In genomic region chr14:115342597-115342996, GRCm38 (mm10) we compare ENCODE assay signal across 30 mouse cellular contexts.
"Had no signal": no experiment of that assay in that cellular context is flagged by ENCODE, and none has a peak within 500 bp of the region (broad histone marks: within the 10 kb centered on the region; RNA-seq: fewer than 3 reads in every experiment).

No protein-coding gene starts in this region.

- H3K4me2 ChIP-seq: limb, embryonic 12.5 days; limb, embryonic 15.5 days; liver, embryonic 11.5 days; liver, embryonic 12.5 days; liver, embryonic 13.5 days; liver, embryonic 15.5 days; lung, embryonic 14.5 days; lung, embryonic 15.5 days; midbrain, embryonic 11.5 days; midbrain, embryonic 12.5 days; midbrain, embryonic 13.5 days; midbrain, embryonic 15.5 days had no signal

- H3K27ac ChIP-seq: left cerebral cortex, adult 2 months; limb, embryonic 12.5 days; limb, embryonic 15.5 days; liver, embryonic 12.5 days; liver, embryonic 13.5 days; liver, embryonic 14.5 days; liver, embryonic 15.5 days; lung, embryonic 15.5 days; macrophage; midbrain, embryonic 10.5 days; midbrain, embryonic 12.5 days; midbrain, embryonic 13.5 days; midbrain, embryonic 15.5 days had no signal

- H3K27me3 ChIP-seq: limb, embryonic 12.5 days; limb, embryonic 15.5 days; liver, embryonic 12.5 days; liver, embryonic 13.5 days; liver, embryonic 15.5 days; lung, embryonic 15.5 days; megakaryocyte, embryonic 14.5 days; midbrain, embryonic 12.5 days; midbrain, embryonic 13.5 days; midbrain, embryonic 15.5 days had no signal

- ATAC-seq: liver, embryonic 12.5 days; liver, postnatal 0 days; lung, postnatal 0 days; midbrain, embryonic 13.5 days; midbrain, embryonic 15.5 days; midbrain, embryonic 16.5 days had no signal

- H3K4me1 ChIP-seq: limb, embryonic 12.5 days; liver, embryonic 12.5 days; liver, embryonic 13.5 days; liver, embryonic 15.5 days; lung, embryonic 15.5 days; megakaryocyte, embryonic 14.5 days; midbrain, embryonic 10.5 days; midbrain, embryonic 12.5 days; midbrain, embryonic 13.5 days; midbrain, embryonic 15.5 days had no signal

- H3K9ac ChIP-seq: limb, embryonic 12.5 days; limb, embryonic 15.5 days; liver, embryonic 12.5 days; liver, embryonic 13.5 days; liver, embryonic 14.5 days; liver, embryonic 15.5 days; liver, postnatal 0 days; lung, embryonic 14.5 days; lung, embryonic 15.5 days; midbrain, embryonic 12.5 days; midbrain, embryonic 13.5 days; midbrain, embryonic 15.5 days had no signal

- H3K36me3 ChIP-seq: limb, embryonic 12.5 days; limb, embryonic 15.5 days; liver, embryonic 12.5 days; liver, embryonic 13.5 days; liver, embryonic 15.5 days; lung, embryonic 15.5 days; midbrain, embryonic 10.5 days; midbrain, embryonic 12.5 days; midbrain, embryonic 13.5 days; midbrain, embryonic 15.5 days had no signal

- H3K4me3 ChIP-seq: left cerebral cortex, adult 2 months; limb, embryonic 12.5 days; limb, embryonic 15.5 days; liver, embryonic 12.5 days; liver, embryonic 13.5 days; liver, embryonic 15.5 days; lung, embryonic 15.5 days; megakaryocyte, embryonic 14.5 days; midbrain, embryonic 10.5 days; midbrain, embryonic 12.5 days; midbrain, embryonic 13.5 days; midbrain, embryonic 15.5 days; myocyte had no signal

- DNase-seq: left cerebral cortex, postnatal 4 days; liver; liver, embryonic 13.5 days; liver, postnatal 0 days; lung, adult 18-20 months; lung, adult 2 months; lung, embryonic 14.5 days; lung, postnatal 10 days; lung, postnatal 14 days; lung, postnatal 36 days; lung, postnatal 4 days; midbrain, embryonic 14.5 days had no signal

- H3K9me3 ChIP-seq: limb, embryonic 12.5 days; limb, embryonic 15.5 days; liver, embryonic 12.5 days; liver, embryonic 13.5 days; liver, embryonic 15.5 days; lung, embryonic 15.5 days; midbrain, embryonic 10.5 days; midbrain, embryonic 12.5 days; midbrain, embryonic 13.5 days; midbrain, embryonic 15.5 days had no signal
